Mouse (Mus musculus) limb, embryonic 14.5 days (tissue): ENCODE results near the gene Fam118b. TPM values are rescaled to one million over a fixed set of nuclear protein-coding genes. Genes with fewer than 3 reads are reported as not detected.

Experiments used
- ATAC-seq: fragments of 200-750 bp; cut with Nextera tagmentation; 2 replicates; pipeline ENCODE4 v1.8.0; 2017; ENCODE audit warnings: low read depth, moderate number of reproducible peaks, moderate TSS enrichment; ENCODE audit not compliant: low FRiP score
- DNase-seq: peaks from one replicate; pipeline ENCODE4 v3.0.0-alpha.2; 2015; ENCODE audit warnings: low spot score
- H3K27ac ChIP-seq: fragments of 300-500 bp; sonication (generic); replicated peaks from 2 replicates; pipeline ENCODE4 v1.5.1; 2014; ENCODE audit warnings: low read depth, mild to moderate bottlenecking, low read length, moderate library complexity, mixed read lengths
- H3K27me3 ChIP-seq: fragments of 300-500 bp; sonication (generic); 2 replicates; pipeline ENCODE4 v1.6.1; 2014; ENCODE audit warnings: low read length, mixed read lengths; ENCODE audit not compliant: control insufficient read depth, insufficient read depth
- H3K36me3 ChIP-seq: fragments of 300-500 bp; sonication (generic); 2 replicates; pipeline ENCODE4 v1.6.1; 2014; ENCODE audit warnings: mild to moderate bottlenecking, low read length, moderate library complexity, mixed read lengths; ENCODE audit not compliant: control insufficient read depth, insufficient read depth
- H3K4me1 ChIP-seq: fragments of 300-500 bp; sonication (generic); 2 replicates; pipeline ENCODE4 v1.6.1; 2014; ENCODE audit warnings: antibody characterized with exemption, low read length, mixed read lengths; ENCODE audit not compliant: control insufficient read depth, insufficient read depth
- H3K4me2 ChIP-seq: fragments of 300-500 bp; sonication (generic); replicated peaks from 2 replicates; pipeline ENCODE4 v1.6.1; 2014; ENCODE audit warnings: low read depth, mild to moderate bottlenecking, low read length, moderate library complexity; ENCODE audit not compliant: severe bottlenecking
- H3K4me3 ChIP-seq: fragments of 300-500 bp; sonication (generic); replicated peaks from 2 replicates; pipeline ENCODE4 v1.5.1; 2014; ENCODE audit warnings: low read length
- H3K9ac ChIP-seq: fragments of 300-500 bp; sonication (generic); 2 replicates; pipeline ENCODE4 v1.6.1; 2014; ENCODE audit warnings: mild to moderate bottlenecking, low read depth, low read length, moderate library complexity; ENCODE audit not compliant: severe bottlenecking
- H3K9me3 ChIP-seq: fragments of 300-500 bp; sonication (generic); 2 replicates; pipeline ENCODE4 v1.6.1; 2016; ENCODE audit warnings: low read length; ENCODE audit not compliant: control insufficient read depth
- POLR2A ChIP-seq: fragments of 200-500 bp; IDR thresholded peaks from 2 replicates; pipeline ENCODE4 v1.8.0; 2012; ENCODE audit warnings: inconsistent platforms, mild to moderate bottlenecking, moderate library complexity, borderline replicate concordance; ENCODE audit not compliant: insufficient read depth, insufficient read length; ENCODE audit errors: extremely low read depth
- WGBS: fragments of 180-500 bp; shearing (Covaris S2); extraction: QIAGEN DNeasy Blood & Tissue Kit; methylation state at CpG from one replicate; pipeline ENCODE4 v1.1.7; 2014; 5-methylcytosine and 5-hydroxymethylcytosine counted together
- polyA plus RNA-seq, 2 experiments: library from polyadenylated mRNA; depleted of rRNA in 1 of 2; stranded (reverse) in 1 of 2; unstranded in 1 of 2; fragments of >200 nt; fragmentation: Nextera tagmentation in 1 of 2; extraction: Ambion mirVana in 1 of 2; gene quantifications; 2 replicates each; pipeline versions ENCODE4 v1.2.1 to v1.2.3; 2012 to 2014

The Fam118b gene
- polyA plus RNA-seq, 2 experiments: 29.6 to 45.3 TPM

DNA sequence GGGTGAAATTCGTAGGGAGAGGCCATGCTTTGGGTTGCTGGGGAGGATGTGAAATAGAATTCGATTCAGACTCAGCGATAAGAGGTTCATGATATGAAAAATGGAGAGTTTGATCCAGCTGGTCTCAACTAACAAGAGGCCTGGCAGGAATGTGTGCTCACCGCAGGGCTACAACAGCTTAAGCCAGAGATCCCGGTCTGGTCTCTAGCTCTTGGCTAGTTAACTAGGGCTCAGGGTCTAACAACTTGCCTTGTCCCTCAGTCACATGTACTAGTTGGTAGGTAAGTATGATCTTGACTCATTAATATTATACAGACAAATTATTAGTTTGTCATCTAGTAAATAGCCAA, 15.2 kb upstream of the Fam118b start:
- Histone ChIP-seq H3K27me3 (no peaks in the 10 kb centered on the region), H3K4me2 (no peak overlapping the region), H3K9me3 (no peaks in the 10 kb centered on the region), H3K9ac (no peak overlapping the region), H3K4me3 (no peak overlapping the region), H3K36me3 (peaks cover 3% of the 10 kb centered on the region; the same call in 1 of the 2 replicates), H3K4me1 (peaks cover 27% of the 10 kb centered on the region), H3K27ac (no peak overlapping the region)
- 45% methylated on average over 5 of the region's 5 CpGs for WGBS
- TF ChIP-seq POLR2A: no peak
- ATAC-seq: no peak
- DNase-seq: no peak

DNA sequence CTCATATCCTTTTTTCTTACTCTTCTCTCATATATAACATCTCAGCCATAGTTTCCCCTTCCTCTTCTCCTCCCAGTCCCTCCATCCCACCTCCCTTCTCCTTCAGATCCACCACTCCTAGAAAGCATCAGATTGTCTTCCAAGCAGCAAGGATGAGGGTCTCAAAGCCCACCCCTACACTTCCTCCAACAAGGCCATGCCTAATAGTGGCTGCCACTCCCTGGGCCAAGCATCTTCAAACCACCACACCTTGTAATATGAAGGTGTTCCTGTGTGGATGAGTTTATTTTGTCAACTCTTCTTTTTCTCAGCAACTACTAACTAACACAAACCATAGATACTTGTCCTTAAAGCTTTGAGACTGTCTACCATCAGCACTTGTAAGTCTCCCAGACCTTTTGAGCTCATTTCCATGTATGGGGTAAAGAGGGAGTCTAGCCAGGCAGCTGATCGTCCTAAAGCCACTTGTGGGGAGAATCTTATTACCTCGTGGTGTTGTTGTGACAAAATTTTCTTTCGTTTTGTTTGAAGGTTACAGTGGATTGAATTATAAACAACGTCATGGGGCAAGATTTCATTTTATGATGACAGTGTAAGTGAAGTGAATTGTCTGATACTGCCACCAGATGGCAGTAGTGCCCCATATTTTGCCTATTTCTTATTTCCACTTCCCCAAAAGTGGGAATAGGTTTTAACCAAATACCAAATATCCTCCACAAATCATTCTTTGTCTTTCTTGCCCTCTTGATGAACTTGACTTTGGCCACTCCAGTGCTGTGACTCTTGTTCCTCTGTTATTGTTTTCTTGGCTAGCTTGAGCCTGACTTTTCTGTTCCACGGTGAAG, 14.6 kb upstream of the Fam118b start:
- Histone ChIP-seq H3K4me2 (no peak overlapping the region), H3K9ac (no peak overlapping the region), H3K4me3 (no peak overlapping the region), H3K36me3 (peaks cover 9% of the 10 kb centered on the region), H3K9me3 (no peaks in the 10 kb centered on the region), H3K4me1 (peaks cover 25% of the 10 kb centered on the region), H3K27me3 (no peaks in the 10 kb centered on the region), H3K27ac (no peak overlapping the region)
- DNase-seq: peak; percentile 85
- 0 out of 2 replicates have a peak, but pooled peaks have one; percentile 32 for ATAC-seq
- 16% methylated on average over 5 of the region's 5 CpGs for WGBS
- TF ChIP-seq POLR2A: no peak

DNA sequence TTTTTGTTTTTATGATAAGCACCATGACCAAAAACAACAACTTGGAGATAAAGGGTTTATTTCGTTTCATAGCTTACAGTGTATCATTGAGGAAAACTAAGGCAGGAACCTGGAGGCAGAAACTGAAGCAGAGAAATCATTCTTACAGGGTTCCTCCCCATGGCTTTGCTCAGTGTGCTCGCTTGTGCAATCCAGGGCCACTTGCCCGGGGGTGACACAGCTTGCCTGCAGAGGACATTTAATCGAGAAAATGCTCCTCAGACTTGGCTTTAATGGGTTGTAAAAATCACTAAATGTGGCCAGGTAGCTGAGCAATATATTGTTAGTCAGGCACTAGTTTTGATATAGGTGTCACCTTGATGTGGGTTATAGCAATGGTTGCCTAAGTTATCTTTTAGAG, 10.8 kb upstream of the Fam118b start:
- H3K27ac ChIP-seq: no peak overlapping the region
- TF ChIP-seq POLR2A: no peak
- no peaks in the 10 kb centered on the region for H3K27me3 ChIP-seq
- DNase-seq (no peak), ATAC-seq (no peak)
- H3K4me1 ChIP-seq: peaks cover 8% of the 10 kb centered on the region
- peaks cover 41% of the 10 kb centered on the region for H3K36me3 ChIP-seq
- WGBS: 72% methylated on average over 4 of the region's 4 CpGs
- H3K9me3 ChIP-seq: no peaks in the 10 kb centered on the region
- H3K4me3 ChIP-seq: no peak overlapping the region
- no peak overlapping the region for H3K9ac ChIP-seq
- no peak overlapping the region for H3K4me2 ChIP-seq

DNA sequence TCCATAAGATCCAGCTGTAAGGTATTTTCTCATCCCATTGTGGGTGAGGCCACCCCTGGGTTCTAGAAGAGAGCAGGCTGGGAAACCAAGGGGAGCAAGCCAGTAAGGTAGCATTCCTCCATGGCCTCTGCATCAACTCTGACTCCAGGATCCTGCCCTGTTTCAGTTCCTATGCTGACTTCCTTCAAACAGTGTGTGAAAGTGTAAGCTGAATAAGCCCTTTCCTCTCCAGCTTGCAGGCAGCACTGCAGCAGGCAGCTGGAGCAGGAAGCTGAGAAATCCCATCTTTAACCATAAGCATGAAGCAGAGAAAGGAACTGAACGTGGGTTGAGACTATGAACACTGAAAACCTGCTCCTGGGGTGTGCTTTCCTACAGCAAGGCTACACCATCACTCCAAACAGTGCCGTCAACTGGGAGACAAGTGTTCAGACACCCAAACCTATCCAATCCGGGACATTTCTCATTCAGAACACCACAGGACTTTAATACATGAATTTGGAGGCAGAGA, 10.3 kb upstream of the Fam118b start:
- ATAC-seq (no peak), DNase-seq (no peak)
- no peak for TF ChIP-seq POLR2A
- Histone ChIP-seq H3K4me2 (no peak overlapping the region), H3K36me3 (peaks cover 47% of the 10 kb centered on the region), H3K4me1 (peaks cover 4% of the 10 kb centered on the region; the same call in 1 of the 2 replicates), H3K4me3 (no peak overlapping the region), H3K9me3 (no peaks in the 10 kb centered on the region), H3K27me3 (no peaks in the 10 kb centered on the region), H3K9ac (no peak overlapping the region), H3K27ac (no peak overlapping the region)
- 78% methylated on average over 3 of the region's 3 CpGs for WGBS

DNA sequence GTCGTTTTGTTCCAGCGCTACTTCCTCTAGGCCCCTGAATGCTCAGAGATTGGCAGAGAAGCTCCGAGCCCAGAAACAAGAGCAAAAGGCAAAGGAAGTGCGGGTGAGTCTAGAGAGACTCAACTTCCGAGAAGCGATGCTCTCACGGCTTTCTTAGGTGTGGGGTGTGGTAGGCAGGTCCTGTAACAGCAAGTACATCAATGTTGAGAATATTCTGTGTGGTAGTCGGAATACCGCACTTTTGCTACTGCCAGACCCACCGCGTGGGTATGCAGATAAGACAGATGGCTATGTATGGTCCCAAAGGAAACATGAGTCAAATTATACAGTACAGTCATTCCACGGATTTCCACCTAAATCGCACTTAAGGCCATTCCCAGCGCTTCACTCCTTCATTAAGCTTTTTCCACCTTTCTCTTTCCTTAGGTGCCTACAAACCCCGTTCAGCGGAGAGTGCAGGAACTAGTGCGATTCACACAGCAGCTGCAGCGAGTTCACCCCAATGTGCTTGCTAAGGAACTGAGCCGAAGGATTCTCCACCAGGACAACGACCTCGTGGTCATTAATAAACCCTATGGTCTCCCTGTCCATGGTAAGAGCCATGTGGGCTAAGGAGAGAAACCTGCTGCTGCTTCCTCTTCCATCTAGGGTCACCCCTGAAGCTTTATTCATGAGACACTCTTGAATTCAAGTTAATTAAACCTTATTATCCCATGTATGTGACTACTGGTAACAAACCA, 541 bp upstream of the Fam118b start:
- 2% methylated on average over 21 of the region's 21 CpGs for WGBS
- no peaks in the 10 kb centered on the region for H3K9me3 ChIP-seq

More for the DNA sequence above, 541 bp upstream of the Fam118b start:
- no peak for TF ChIP-seq POLR2A
- peak overlapping the region; percentile 55; the same call in 1 of the 2 replicates for H3K27ac ChIP-seq
- no peaks in the 10 kb centered on the region for H3K27me3 ChIP-seq
- peaks cover 16% of the 10 kb centered on the region for H3K36me3 ChIP-seq
- H3K4me2 ChIP-seq: peak overlapping the region; percentile 70
- ATAC-seq (peak; percentile 56), DNase-seq (no peak)
- H3K9ac ChIP-seq: peak overlapping the region; percentile 78
- peak overlapping the region; percentile 76 for H3K4me3 ChIP-seq
- peaks cover 17% of the 10 kb centered on the region for H3K4me1 ChIP-seq
